Mouse (Mus musculus) heart, postnatal 0 days (tissue): ENCODE measurements around the gene Tpcn2. TPM values are rescaled to one million over a fixed set of nuclear protein-coding genes. Genes with fewer than 3 reads are reported as not detected.
A peak's percentile ranks its signal among the peaks of the same experiment; 100 is the strongest.

Source experiments
- ATAC-seq: fragments of 200-750 bp; cut with Nextera tagmentation; 2 replicates; pipeline ENCODE4 v1.8.0; 2017; ENCODE audit warnings: low read depth, moderate number of reproducible peaks, moderate library complexity; ENCODE audit not compliant: insufficient read depth
- DNase-seq: peaks from one replicate; pipeline ENCODE4 v3.0.0-alpha.2; 2016; ENCODE audit warnings: low spot score
- H3K27ac ChIP-seq: fragments of 300-500 bp; sonication (generic); 2 replicates; pipeline ENCODE4 v1.5.1; 2014; ENCODE audit warnings: low read depth, mild to moderate bottlenecking
- H3K27me3 ChIP-seq: fragments of 300-500 bp; sonication (generic); 2 replicates; pipeline ENCODE4 v1.6.1; 2014; ENCODE audit warnings: low read length, mixed read lengths; ENCODE audit not compliant: control insufficient read depth, insufficient read depth
- H3K36me3 ChIP-seq: fragments of 300-500 bp; sonication (generic); replicated peaks from 2 replicates; pipeline ENCODE4 v1.6.1; 2014; ENCODE audit warnings: low read length, mixed read lengths; ENCODE audit not compliant: control insufficient read depth, insufficient read depth
- H3K4me1 ChIP-seq: fragments of 300-500 bp; sonication (generic); 2 replicates; pipeline ENCODE4 v1.6.1; 2014; ENCODE audit warnings: antibody characterized with exemption; ENCODE audit not compliant: control insufficient read depth, insufficient read depth
- H3K4me2 ChIP-seq: fragments of 300-500 bp; sonication (generic); 2 replicates; pipeline ENCODE4 v1.6.1; 2014; ENCODE audit warnings: low read depth, mild to moderate bottlenecking, low read length, moderate library complexity
- H3K4me3 ChIP-seq: fragments of 300-500 bp; sonication (generic); 2 replicates; pipeline ENCODE4 v1.5.1; 2014; ENCODE audit warnings: low read depth, low read length
- H3K9ac ChIP-seq: fragments of 300-500 bp; sonication (generic); replicated peaks from 2 replicates; pipeline ENCODE4 v1.6.1; 2014; ENCODE audit warnings: low read depth, low read length, mixed read lengths
- H3K9me3 ChIP-seq: fragments of 300-500 bp; sonication (generic); replicated peaks from 2 replicates; pipeline ENCODE4 v1.6.1; 2016; ENCODE audit warnings: low read length; ENCODE audit not compliant: control insufficient read depth
- CTCF ChIP-seq: IDR thresholded peaks from 2 replicates; pipeline ENCODE4 v1.5.1; 2016; ENCODE audit warnings: antibody characterized with exemption, control low read depth, low read depth
- EP300 ChIP-seq: IDR thresholded peaks from 2 replicates; pipeline ENCODE4 v1.6.1; 2016; ENCODE audit warnings: antibody characterized with exemption, low read depth
- WGBS: fragments of 180-500 bp; shearing (Covaris S2); extraction: QIAGEN DNeasy Blood & Tissue Kit; methylation state at CpG from one replicate; pipeline ENCODE4 v1.1.7; 2014; 5-methylcytosine and 5-hydroxymethylcytosine counted together
- polyA plus RNA-seq: library from polyadenylated mRNA; unstranded; fragments of >200 nt; fragmentation: Nextera tagmentation; extraction: Ambion mirVana; gene quantifications from 2 replicates; pipeline ENCODE4 v1.2.1, GENCODE M21; 2015
- total RNA-seq: library from RNA; depleted of rRNA; stranded (reverse); fragments of >200 nt; gene quantifications from 2 replicates; pipeline ENCODE4 v1.2.3, GENCODE M21; 2014; ENCODE audit warnings: low replicate concordance

Gene Tpcn2
- total and polyA plus RNA-seq, 2 experiments from 2014 or later: 2.7 to 6.1 TPM

DNA sequence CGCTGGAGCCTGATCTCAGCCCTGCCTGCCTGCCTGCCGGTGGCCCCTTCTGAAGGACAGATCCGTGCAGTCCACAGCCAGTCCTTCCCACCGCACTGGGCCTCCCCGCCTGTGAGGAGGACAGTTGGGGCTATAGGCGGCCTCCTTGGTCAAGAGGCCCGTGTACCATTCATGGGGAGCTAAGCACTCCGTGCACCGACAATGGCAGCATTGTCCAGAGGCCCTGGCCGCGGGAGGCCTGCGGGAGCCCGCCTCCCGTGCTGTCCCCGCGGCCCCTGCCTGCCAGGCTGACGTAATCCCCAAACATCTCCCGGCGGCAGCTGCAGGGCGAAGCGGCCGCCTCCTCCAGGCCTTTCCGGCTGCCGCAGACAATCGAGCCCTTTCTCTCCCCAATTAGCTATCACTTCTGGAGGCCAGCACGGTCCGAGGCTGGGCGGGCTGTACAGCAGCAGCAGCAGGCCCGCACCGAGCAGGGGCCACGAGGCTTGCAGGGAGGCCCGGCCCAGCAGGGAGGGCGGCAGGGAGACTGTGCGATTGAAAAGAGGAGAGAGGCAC, 77.7 kb downstream of the Tpcn2 start:
- Histone ChIP-seq H3K27me3 (no peaks in the 10 kb centered on the region), H3K4me1 (peaks cover 19% of the 10 kb centered on the region), H3K9ac (peak overlapping the region; percentile 62), H3K9me3 (no peaks in the 10 kb centered on the region), H3K4me3 (peak overlapping the region; percentile 0; the same call in 1 of the 2 replicates), H3K27ac (peak overlapping the region; percentile 88), H3K4me2 (peak overlapping the region; percentile 48), H3K36me3 (no peaks in the 10 kb centered on the region)
- TF ChIP-seq CTCF (peak; percentile 20; the same call in 1 of the 2 replicates), EP300 (0 out of 2 replicates have a peak, but pooled peaks have one; percentile 21)
- peak; percentile 84 for DNase-seq
- WGBS: 4% methylated on average over 34 of the region's 34 CpGs
- ATAC-seq: peak; percentile 85

DNA sequence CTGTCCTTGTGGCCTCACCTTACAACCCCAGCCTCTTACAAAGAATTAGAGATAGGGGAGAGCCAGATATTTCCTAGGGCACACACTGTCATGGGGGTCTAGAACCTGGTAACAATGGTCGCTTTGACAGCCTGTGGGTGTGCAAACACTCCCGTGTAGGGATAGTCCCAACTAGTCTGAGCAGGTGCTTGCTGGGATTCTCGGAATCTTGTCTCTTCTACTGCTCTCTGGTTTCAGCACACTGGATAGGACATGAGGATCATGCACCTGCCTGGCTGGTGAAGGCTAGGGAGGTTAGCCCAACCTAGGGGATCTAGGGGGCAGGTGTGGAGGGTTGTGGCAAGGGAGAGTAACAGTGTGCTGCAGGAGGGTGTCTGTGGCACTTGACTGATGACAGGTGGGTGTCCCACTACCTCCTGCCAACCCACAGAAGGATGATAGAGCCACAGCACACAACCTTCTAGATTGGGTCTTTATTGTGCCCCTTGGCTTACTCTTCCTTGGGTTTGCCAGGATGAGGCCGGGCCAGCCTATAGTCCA, 78.4 kb downstream of the Tpcn2 start:
- WGBS: 87% methylated on average over 4 of the region's 4 CpGs
- Histone ChIP-seq H3K9me3 (no peaks in the 10 kb centered on the region), H3K4me3 (no peak overlapping the region), H3K9ac (no peak overlapping the region), H3K36me3 (no peaks in the 10 kb centered on the region), H3K27me3 (no peaks in the 10 kb centered on the region), H3K4me1 (peaks cover 19% of the 10 kb centered on the region), H3K4me2 (no peak overlapping the region), H3K27ac (peak overlapping the region; percentile 88)
- ATAC-seq (no peak), DNase-seq (no peak)
- no peak for TF ChIP-seq EP300

DNA sequence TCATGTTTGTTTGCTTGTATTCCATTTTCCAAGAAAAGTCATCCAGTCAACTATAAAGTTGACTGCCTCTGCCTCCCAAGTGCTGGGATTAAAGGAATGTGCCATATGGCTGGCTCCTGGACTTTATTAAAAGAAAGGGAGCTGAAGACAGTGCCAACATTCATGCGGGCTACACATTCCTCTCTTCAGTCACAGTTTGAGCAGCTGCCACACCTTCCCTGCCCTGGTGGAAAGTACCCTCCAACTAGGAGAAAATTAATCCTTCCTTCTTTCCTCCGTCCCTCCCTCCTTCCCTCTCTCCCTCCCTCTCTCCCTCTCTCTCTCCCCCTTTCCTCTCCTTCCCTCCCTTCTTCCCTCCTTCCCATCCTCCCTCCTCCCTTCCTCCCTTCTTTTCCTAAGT, 84.1 kb downstream of the Tpcn2 start:
- DNase-seq (no peak), ATAC-seq (no peak)
- Histone ChIP-seq H3K27me3 (no peaks in the 10 kb centered on the region), H3K27ac (0 out of 2 replicates have a peak overlapping the region, but pooled peaks have one; percentile 84), H3K4me1 (peaks cover 22% of the 10 kb centered on the region), H3K36me3 (no peaks in the 10 kb centered on the region), H3K9me3 (no peaks in the 10 kb centered on the region), H3K4me3 (no peak overlapping the region), H3K4me2 (no peak overlapping the region), H3K9ac (no peak overlapping the region)
- TF ChIP-seq CTCF: no peak
- 43% methylated on average over 2 of the region's 2 CpGs for WGBS

DNA sequence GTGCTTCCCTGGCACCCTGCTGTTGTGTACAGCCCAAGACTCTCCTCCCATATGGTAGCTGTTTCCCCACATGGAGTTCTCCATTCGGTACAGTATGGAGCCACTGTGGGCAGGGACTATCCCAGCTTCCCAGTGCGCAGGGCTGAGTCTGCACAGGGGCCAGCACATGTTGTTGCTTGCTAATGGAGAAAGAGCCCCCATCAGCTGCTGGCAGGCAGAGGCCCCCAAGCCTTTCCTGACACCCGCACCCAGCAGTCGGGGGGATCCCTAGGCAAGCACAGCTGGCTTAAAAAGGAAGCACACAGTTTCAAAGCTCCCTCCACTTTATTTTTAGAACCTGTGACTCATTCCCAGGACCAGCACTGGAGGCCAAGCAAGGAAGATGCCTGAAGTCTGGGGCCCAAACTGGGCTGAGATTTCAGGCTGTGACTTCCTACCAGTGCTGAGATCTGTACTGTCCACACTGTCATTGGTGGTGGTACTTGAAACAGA, 85.5 kb downstream of the Tpcn2 start:
- 9% methylated on average over 4 of the region's 4 CpGs for WGBS
- no peak for TF ChIP-seq CTCF
- TF ChIP-seq EP300: no peak
- Histone ChIP-seq H3K4me1 (peaks cover 32% of the 10 kb centered on the region), H3K27me3 (no peaks in the 10 kb centered on the region), H3K9me3 (no peaks in the 10 kb centered on the region), H3K9ac (no peak overlapping the region), H3K27ac (peak overlapping the region; percentile 84), H3K4me3 (no peak overlapping the region), H3K36me3 (no peaks in the 10 kb centered on the region), H3K4me2 (0 out of 2 replicates have a peak overlapping the region, but pooled peaks have one; percentile 11)
- ATAC-seq (peak; percentile 69), DNase-seq (peak; percentile 80)

DNA sequence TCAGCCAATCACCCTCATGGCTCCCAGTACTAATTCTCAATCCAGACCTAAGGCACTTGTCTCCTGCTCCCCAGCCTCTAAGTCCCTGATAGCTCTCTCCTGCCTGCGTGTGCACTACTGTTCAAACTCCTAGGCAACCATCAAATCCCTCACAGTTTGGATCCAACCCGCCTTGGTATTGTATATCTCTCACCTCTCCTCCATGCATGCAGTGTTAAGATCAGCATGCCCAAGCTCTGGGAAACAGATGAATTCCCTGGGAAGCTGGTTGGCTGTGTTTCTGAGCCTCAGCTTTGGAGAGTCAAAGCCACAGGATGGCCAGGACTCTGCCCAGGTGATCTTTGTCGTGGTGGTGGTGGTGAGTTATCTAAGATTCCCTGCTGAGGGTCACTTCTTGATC, 86.1 kb downstream of the Tpcn2 start:
- Histone ChIP-seq H3K4me3 (no peak overlapping the region), H3K9ac (no peak overlapping the region), H3K36me3 (no peaks in the 10 kb centered on the region), H3K9me3 (no peaks in the 10 kb centered on the region), H3K27ac (peak overlapping the region; percentile 84), H3K27me3 (no peaks in the 10 kb centered on the region), H3K4me2 (no peak overlapping the region), H3K4me1 (peaks cover 32% of the 10 kb centered on the region)
- 45% methylated on average over 3 of the region's 3 CpGs for WGBS
- ATAC-seq (no peak), DNase-seq (no peak)
- TF ChIP-seq CTCF: no peak
- TF ChIP-seq EP300: no peak

DNA sequence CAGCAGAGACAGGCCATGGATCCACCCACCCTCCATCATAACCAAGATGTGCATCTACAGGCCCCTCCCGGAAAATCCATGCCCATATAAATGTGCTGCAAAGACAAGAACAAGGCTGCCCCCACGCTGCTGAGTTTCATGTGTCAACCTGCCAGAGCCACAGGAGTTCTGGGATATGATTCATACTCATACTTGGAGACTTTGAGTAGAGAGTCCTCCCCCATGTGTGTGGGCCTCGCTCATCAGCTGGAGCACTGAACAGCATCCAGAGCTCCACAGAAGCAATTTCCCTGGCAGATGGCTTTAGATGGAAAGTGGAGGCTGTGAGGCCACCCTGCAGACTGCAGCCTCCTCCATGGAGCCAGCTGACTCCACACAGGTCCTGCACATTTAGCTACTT, 86.8 kb downstream of the Tpcn2 start:
- ATAC-seq (no peak), DNase-seq (no peak)
- no peak overlapping the region for H3K27ac ChIP-seq
- no peak overlapping the region for H3K9ac ChIP-seq
- no peaks in the 10 kb centered on the region for H3K36me3 ChIP-seq
- 64% methylated on average over 3 of the region's 3 CpGs for WGBS
- peaks cover 32% of the 10 kb centered on the region for H3K4me1 ChIP-seq
- H3K27me3 ChIP-seq: no peaks in the 10 kb centered on the region
- no peak overlapping the region for H3K4me2 ChIP-seq
- TF ChIP-seq EP300 (no peak), CTCF (no peak)
- H3K4me3 ChIP-seq: no peak overlapping the region
- no peaks in the 10 kb centered on the region for H3K9me3 ChIP-seq
